ENCODE assay signal across 8 mouse cellular contexts in the genomic region with DNA sequence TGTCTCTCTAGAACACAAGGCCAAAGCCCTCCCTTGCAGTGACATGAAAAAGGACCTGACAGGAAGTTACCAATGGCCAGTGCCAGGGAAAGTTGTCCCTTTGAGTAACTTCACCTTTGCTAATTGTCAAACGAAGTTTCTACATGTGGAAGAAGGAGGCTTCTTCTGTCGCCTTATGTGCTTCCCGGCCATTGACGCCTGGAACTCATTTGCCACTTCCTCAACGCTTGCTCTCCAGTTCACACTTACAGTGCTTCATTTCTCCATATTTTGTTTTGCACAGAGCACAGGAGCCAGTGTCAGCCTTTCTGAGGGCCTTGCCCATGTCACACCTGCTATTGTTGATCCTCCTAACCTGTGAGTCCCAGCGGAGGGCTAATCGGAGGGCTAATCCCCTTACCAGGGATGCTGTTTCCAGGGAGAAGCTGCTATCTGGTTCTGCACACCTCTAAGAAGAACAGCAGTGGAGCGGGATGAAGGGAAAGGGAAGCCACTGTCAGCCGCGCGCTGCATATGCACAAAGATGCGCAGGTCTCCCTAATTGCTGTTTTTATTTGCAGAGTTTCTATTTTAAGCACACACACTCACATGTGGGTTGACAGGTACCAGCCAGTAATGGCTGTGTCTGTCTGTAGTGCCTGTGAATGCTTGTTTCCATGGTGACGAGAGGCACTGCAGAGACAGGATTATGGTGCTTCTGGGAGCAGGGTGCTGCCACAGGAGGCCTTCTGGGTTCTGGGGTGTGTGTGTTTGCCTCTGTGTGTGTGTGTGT.
DNase-seq lines count a peak whose midpoint lies in the region; ATAC-seq lines count a peak whose summit lies in the region.

No protein-coding gene starts in this region.

- intact Hi-C loops in heart, postnatal 14 days (cut with DNase I): no loop called here
- intact Hi-C loops in left cerebral cortex, postnatal 25 days (cut with DNase I): loop anchor here (2.0 to 10.0 kb wide), 5 partner anchors 34 to 547 kb away; a partner anchor contains a TSS

- no peaks in the 10 kb centered on the region for H3K36me3 ChIP-seq in heart, embryonic 10.5 days
- no peaks in the 10 kb centered on the region for H3K36me3 ChIP-seq in forebrain, embryonic 16.5 days (ENCODE audit: control insufficient read depth, insufficient read depth)

- no peaks in the 10 kb centered on the region for H3K9me3 ChIP-seq in heart, embryonic 10.5 days
- H3K9me3 ChIP-seq in forebrain, embryonic 16.5 days (ENCODE audit: control insufficient read depth, low read length): no peaks in the 10 kb centered on the region

- WGBS in heart, embryonic 10.5 days: 60% methylated on average over 13 of the region's 13 CpGs
- 28% methylated on average over 13 of the region's 13 CpGs for WGBS in forebrain, embryonic 16.5 days

- peak overlapping the region; percentile 31; the same call in 1 of the 2 replicates for H3K9ac ChIP-seq in forebrain, embryonic 16.5 days (replicated peaks; ENCODE audit: low read depth, low read length)

- peak overlapping the region; percentile 18 for H3K4me2 ChIP-seq in forebrain, embryonic 16.5 days (ENCODE audit: low read length)

- H3K4me3 ChIP-seq in heart, embryonic 10.5 days: peak overlapping the region; percentile 5; the same call in 1 of the 2 replicates
- no peak overlapping the region for H3K4me3 ChIP-seq in forebrain, embryonic 16.5 days (replicated peaks; ENCODE audit: low read length)

- 0 out of 2 replicates have a peak overlapping the region, but pooled peaks have one; percentile 30 for H3K27ac ChIP-seq in heart, embryonic 10.5 days
- peak overlapping the region; percentile 94 for H3K27ac ChIP-seq in forebrain, embryonic 16.5 days (ENCODE audit: low read length)

- H3K27me3 ChIP-seq in heart, embryonic 10.5 days (ENCODE audit: insufficient read depth, poor library complexity, severe bottlenecking): no peaks in the 10 kb centered on the region
- no peaks in the 10 kb centered on the region for H3K27me3 ChIP-seq in forebrain, embryonic 16.5 days (replicated peaks; ENCODE audit: control insufficient read depth, insufficient read depth, low read length)

- ATAC-seq in forebrain, embryonic 16.5 days: peak; percentile 88

- no peak for DNase-seq in heart, embryonic 10.5 days (ENCODE audit: low spot score)
- no peak for DNase-seq in heart, postnatal 14 days
- DNase-seq in left cerebral cortex, postnatal 25 days (ENCODE audit: low spot score in 2 of 2): peak; percentile 72 to 81
- peak; percentile 28 for DNase-seq in retina, postnatal 7 days (ENCODE audit: low read depth, low spot score)
- DNase-seq in kidney, postnatal 14 days: no peak
- DNase-seq in cerebellum, adult 8-10 months: no peak
- DNase-seq in kidney, adult 18-20 months: no peak

- peaks cover 25% of the 10 kb centered on the region for H3K4me1 ChIP-seq in heart, embryonic 10.5 days
- H3K4me1 ChIP-seq in forebrain, embryonic 16.5 days (replicated peaks; ENCODE audit: control insufficient read depth, insufficient read depth, low read length): peaks cover 76% of the 10 kb centered on the region

Comparison
In these comparisons a context has a peak if more than half of its experiments do, and no peak if none do; other contexts are left out.
1. DNase-seq: peak in left cerebral cortex, postnatal 25 days (2 of 2) and retina, postnatal 7 days (single experiment); none in heart, embryonic 10.5 days (single experiment), heart, postnatal 14 days (0 of 2), kidney, postnatal 14 days (single experiment), cerebellum, adult 8-10 months (single experiment) and kidney, adult 18-20 months (single experiment).